Mouse (Mus musculus): ENCODE measurements around the gene L3mbtl1.

- TF ChIP-seq CTCF (IDR thresholded peaks at IDR 0.05; ENCODE audit: low read depth) (peak; percentile 82), EP300 (IDR thresholded peaks at IDR 0.05; ENCODE audit: low read depth) (no peak)
Measured at GRCm38 (mm10) chr2:162998528-162999230, 55.4 kb downstream of the L3mbtl1 start.

Measured in heart, postnatal 0 days (tissue).